Mouse (Mus musculus) mature B cell (primary cell): ENCODE measurements around the gene Tbc1d4.

Source experiments
- in situ Hi-C: fragments of 300-500 bp; cut with MboI; formaldehyde crosslinking; loops from 2 replicates; pipeline ENCODE4 v1.14.3; 2019

Gene Tbc1d4

DNA sequence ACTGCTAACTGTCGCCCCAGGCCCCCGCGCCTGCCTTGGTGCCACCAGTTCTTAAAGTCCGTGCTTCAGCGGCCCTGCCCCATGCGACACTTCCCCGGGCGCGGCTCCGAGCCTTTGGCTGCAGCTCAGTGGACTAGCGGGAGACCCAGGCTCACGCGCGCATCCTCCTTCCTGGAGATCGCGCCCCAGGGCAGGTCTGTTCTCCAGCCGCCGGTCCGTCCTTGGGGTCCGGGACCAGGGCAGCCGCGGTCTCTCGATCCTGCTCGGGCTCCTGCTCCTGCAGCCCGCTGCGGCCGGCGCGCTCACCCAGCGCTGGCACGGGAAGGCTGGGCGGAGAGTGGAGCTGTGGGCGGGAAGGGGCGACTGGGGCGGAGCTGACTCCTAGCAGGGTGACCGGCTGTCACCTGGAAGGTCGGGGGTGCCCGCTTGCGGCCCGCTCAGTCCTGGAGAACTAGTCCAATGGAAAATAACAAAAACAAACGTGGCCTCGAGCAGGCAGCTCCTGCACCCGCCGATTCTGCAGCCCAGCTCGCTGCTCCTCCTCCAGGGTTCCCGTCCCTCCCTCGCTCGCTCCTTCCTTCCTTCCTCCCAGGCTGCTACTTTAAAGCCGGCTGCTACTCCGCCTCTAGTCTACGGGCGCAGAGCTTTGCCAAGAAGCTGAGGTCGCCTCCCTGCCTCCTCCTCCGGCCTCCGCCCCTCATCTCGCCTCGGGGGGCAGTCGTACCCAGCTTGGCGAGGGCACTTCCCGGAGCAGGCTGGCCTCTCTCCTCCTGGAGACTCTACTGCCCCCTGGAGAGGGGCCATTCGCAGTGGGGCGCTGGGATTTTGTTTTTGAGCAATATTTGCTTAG is at the start of gene Tbc1d4:
Gene Tbc1d4 (minus strand): TSS at position 673 of the 850 bp plus-strand sequence.
- in situ Hi-C loops: no loop called here

DNA sequence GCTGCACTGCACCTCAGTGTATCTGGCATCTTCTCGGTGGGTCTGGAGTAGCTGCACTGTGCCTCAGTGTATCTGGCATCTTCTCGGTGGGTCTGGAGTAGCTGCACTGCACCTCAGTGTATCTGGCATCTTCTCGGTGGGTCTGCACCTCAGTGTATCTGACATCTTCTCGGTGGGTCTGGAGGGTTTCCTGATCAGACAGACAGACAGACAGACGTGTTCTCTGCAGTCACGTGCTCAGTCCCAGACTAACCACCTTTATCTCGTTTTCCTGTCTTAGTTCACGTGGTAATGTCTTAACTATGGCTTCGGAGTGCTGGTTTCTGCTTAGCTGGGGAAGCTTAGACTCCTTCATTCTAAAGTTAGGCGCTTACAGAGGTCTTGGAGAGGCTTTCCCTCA is 47.3 kb upstream of the Tbc1d4 start:
- in situ Hi-C loops: no loop called here

DNA sequence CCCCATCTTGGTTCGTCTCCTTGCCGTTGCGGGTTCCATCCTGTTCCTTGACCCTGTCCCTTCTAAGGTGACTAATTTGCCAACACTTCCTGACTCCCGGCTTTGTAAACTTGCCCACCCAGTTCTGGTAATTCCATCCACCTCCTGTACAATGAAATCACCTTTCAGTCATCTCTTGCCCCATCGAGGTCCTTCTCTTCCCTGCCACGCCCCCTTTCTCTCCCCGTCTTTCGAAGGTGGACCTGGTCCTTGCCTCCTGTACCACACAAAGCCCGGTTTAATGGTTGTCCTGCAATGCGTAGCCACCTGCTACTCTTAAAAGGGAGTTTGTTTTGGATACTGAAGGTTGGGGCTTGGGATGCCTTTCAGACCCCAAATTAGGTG is 45.5 kb upstream of the Tbc1d4 start:
- in situ Hi-C loops: no loop called here

DNA sequence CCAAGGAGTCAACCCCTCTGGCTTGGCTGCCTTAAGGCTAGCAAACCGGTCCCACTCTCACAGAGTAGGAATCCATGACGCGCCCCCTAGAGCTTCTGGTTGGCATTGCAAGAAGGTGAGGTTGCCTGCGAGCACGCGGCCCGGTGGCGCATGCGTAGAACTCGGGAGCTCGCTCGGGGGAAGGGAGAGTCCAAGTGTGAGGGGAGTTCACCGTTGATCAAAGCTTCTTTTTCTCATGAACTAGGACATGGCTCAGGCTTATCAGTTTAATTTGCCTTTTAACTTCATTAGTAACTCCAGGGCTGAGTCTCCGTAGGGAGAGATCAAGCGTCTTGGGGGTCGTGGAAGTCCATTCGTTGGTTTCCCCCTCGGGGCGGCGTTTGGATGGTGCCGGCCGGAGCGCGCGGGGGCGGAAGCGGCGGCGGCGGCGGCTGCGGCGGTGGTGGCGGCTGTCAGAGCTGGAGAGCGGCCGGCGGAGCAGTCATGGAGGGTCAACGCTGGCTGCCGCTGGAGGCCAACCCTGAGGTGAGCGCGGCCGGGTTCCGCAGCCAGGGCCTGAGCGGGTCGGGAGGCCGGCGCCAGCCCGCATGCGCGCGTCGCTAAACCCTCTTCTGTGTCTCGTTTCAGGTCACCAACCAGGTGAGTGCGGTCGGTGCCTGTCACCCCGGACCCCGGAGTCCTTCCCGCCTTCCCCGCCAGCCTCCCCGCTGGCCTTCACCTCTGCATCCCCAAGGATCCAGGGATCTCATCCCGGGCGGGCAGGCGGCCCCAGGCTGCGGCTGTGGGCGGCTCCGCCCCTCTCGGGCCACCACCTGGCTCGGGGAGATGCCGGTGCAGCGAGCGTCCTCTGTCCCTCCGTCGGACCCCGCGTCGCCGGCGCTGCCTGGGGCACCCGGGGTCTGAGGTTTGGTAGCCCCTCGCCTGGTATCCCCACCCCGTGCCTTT is 44.9 kb upstream of the Tbc1d4 start, which contains the start of gene Uchl3:
Gene Uchl3 (plus strand): TSS at position 387 of the 945 bp plus-strand sequence.
- in situ Hi-C loops: no loop called here

DNA sequence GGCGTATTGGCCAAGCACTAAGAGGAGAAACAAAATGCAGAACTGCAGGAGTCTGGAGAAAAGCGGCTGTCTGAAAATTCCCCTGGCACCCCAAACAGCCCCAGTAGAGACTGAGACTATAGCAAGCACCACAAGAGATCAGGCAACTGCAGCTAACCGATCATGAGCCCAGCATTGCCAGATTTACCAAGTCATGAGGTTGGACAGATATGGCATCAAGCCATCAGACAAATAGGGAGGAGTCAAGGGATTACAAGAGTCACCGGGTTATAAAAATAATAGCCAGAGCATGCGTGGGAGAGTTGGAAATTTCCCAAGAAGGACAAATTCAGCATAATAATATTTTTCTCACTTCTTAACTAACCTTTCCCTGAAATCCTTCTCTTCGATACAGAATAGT is 43.6 kb upstream of the Tbc1d4 start:
- in situ Hi-C loops: no loop called here

DNA sequence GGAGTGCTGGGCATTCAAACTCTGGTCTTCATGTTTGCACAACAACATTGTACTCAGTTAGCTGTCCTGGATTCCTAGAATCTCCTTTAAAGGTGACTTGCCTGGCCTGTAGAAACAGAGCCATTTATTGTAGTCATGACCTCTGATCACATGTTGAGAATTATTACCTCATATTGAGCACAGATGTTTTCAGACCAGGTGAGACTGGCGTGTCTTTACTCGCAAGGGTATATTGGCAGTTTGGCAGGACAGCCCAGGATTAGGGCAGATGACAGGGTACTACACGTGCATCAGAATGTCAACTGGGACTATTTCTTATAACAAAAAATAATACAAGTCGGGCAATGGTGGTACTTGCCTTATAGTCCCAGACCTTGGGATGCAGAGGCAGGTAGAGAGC is 41.6 kb upstream of the Tbc1d4 start:
- in situ Hi-C loops: no loop called here

DNA sequence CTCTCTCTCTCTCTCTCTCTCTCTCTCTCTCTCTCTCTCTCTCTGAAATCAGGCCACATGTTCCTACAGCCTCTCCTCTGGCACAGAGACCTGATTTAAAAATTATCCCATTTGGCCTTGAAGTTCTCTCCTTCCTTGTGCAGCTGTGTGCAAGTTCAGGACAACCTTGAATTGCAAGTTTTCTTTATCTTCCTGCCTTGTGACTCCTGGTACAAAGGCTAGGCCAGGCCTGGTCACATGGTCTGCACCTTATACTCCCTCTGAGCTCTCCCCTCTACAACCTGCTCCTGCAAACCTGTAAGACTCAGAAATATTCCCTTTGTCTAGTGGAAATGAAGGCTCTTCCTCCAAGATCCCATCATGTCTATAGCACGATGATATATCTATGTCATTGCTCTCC is 36.0 kb upstream of the Tbc1d4 start:
- in situ Hi-C loops: no loop called here

DNA sequence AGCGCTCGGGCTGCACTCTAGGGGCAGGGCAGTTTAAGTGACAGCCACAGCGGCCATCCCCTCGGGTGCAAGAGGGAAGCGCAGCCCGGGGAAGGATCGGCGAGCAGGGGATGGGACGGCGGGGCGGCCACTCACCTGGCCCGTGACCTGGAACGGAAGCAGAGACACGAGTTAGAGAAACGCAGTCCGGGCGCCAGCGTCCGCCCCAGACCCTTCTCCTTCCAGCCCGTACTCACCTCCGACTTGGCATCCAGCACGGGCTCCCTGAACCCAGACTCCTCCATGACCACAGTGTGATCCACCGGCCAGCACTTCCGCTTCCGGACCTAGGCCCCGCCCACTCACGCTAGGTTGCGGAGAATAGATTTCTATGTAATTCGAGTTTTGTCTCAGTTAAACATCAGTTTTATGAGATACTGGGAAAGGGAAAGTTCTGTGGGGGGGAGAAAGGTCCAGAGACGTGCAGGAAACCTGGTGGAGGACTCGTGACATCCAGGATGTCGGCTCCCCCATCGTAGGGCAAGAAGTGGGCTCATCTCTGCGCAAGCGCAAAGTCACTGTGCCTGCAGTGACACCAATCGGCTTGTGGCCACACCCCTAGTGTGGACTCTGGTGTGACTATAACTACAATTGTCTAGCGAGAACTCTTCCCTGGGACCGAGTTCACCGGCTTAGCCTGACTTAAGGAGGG is 31.3 kb upstream of the Tbc1d4 start, which contains the start of gene Commd6:
Gene Commd6 (minus strand): TSS at position 534 of the 691 bp plus-strand sequence.
- in situ Hi-C loops: no loop called here

DNA sequence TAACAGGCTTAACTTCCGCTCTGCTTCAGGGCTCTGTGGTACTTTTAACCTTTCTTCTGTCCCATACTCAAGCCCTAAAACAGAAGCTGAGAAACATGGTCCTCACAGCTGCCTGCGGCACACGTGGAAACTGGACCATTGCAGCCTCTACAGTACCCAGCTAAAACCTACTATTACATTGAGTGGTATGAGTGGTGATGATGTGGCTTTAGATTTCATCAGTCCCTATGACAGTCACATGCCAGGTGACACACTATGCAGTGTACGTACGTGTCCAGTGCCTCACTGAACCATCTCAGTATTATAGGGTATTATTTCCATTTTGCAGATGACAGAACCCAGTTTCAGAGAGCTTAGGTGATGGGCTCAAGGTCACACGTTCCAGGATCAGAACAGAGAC is 28.4 kb upstream of the Tbc1d4 start:
- in situ Hi-C loops: no loop called here

DNA sequence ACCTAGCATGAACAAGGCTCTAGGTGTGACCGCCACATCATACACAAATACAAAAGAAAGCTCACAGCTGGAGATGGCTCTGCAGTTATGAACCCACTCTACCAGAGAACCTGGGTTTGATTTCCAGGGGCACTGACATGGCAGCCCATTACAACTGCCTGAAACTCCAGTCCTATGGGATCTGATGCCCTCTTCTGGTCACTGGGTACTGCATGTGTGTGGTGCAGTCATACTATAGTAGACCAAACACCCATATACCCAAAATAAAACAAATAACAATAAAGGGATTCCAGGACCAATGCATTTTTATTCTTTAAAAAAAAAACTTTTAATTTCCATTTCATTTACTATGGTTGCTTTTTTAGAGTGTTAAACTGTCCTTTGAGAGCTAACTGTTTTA is 26.8 kb upstream of the Tbc1d4 start:
- in situ Hi-C loops: no loop called here

DNA sequence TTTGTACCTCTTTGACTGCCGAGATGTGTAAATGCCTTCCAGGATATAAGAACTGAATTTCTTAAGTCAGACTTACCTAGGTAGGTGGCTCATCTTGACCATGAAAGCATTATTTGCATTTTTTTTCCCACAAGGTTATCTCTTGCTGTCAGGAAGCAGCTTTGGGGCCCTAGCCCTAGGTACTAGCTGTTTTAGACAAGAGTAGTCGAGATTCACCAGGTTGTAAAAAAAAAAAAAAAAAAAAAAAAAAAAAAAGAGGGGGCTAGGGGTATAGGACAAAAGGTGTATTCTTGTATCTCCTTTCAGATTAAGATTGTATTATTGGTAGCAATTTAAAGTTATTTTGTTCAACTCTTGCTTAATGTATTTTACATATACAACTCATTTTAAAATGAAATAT is 21.6 kb upstream of the Tbc1d4 start:
- in situ Hi-C loops: no loop called here

DNA sequence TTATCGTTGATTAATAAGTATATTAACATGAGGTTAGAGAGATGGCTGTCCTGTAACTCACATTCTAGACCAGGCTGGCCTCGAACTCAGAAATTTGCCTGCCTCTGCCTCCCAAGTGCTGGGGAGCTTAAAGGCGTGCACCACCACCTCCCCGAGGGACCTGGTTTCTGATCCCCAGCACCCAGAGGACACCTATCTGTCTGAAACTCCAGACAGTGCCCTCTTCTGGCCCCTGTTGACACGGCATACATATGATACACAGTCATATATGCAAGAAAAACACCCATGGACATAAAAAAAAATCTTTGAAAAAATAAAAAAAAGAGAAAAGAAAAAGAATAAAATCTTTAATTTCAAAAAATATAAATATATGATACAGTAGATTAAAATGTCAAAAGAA is 8.7 kb upstream of the Tbc1d4 start:
- in situ Hi-C loops: no loop called here

DNA sequence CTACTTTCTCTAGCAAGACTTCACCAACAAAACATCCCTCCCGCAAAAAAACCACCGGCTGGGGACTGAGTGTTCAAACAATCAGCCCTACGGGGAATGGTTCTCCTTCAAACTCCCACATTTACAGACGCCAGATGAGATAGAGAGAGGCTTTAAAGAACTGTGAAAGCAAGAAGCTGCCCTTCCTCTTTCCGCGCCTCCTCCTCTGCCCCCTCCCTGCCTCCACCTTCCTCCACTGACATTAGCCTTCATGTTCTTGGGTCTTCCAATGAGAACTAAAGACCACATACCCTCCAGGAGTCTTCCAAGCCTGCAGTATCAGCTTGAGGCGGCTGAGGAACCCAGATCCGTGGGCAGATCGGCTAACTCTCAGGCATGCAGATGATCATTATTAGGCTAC is 7.2 kb upstream of the Tbc1d4 start:
- in situ Hi-C loops: no loop called here

DNA sequence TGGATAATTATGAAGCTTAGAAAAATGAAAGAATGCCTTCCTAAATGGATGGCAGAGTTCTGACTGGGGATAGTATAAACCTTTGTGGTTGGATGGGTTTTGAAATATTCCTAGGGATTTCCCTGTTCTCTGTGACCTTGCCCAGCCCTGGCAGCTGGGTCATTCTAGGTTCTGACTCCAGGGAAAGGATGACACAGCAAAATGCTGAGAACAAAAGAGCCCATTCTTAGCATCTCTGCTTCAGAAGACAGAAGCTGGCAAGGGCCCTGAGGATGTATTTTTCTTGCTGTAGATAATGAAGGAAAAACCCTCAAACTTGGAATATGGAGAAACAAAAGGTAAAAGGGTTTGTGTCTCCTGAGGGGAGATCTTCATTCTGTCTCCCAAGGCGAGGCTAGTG is 4.2 kb upstream of the Tbc1d4 start:
- in situ Hi-C loops: no loop called here

DNA sequence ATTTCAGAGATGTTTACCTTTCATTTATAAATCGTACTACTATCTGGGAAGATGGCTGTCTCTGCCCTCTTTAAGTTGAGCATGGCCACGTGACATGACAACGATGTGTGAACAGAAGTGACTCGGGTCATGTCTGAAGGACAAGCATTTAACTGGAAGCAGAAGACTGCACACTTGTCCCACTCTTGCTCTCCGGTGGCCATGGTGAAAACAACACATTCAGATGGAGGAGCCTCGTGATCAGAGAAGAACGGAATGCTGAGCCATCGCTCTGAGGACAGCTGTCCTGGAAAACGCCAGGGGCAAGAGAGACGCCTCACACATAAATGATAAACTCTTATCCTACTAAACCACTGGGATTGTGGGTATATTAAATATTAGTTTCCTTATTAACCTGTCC is 1.7 kb upstream of the Tbc1d4 start:
- in situ Hi-C loops: no loop called here

DNA sequence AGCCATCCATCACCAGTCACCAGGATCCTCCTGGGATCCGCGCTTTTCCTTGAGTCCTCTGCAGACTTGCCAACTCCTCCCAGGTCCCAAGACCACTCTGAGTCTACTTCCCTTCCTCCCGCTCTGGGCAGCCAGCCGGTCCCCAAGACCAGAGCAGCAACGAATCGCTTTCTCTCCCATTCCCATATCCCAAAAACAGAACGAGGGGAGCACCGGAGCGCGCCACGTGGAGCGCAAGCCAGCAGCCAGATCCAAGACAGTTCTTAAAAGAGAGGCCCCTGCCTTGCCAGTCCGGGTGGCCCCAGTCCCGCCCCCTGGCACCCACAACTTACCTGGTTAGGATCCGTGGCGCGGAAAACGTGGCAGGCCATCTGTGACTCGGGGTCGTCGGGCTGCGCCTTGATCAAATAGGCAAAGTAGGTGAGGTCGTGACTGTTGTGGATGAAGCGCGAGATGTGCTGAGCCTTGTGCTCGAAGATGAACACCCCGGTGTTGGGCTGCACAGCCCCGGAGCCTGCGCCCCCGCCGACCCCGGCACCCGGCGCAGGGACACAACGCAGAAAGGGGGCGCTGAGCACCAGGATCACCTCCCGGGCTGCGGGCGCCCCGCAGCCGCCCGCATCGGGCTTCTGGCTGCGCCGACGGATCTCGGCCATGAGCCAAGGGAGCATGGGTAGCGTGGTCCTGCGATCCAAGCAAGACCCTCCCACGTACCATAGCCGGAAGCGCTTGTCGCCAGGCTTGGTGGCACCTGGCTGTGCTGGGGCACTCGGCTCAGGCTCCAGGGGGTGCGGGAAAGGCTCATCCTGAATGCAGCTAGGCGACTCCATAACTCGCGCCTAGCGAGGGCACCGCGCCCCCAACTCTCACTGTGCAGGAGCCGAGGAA is 1.1 kb downstream of the Tbc1d4 start:
- in situ Hi-C loops: no loop called here

DNA sequence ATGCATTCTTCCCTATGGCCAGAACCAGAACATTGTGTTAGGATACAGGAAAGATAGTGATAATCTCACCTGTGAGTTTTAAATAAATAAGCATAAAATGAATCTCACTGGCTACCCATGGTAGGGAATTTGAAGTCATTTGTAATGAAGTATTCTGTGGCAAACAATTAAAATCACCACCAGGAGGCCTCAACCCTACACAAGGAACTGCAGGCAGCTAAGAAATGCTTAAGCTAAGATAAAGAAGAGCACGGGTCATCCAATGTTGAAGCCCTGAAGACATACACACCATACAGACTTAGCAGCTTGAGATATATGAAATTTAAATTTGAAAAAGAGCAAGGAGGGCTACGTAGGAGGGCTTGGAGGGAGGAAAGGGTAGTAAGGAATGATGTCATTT is 3.1 kb downstream of the Tbc1d4 start:
- in situ Hi-C loops: no loop called here

DNA sequence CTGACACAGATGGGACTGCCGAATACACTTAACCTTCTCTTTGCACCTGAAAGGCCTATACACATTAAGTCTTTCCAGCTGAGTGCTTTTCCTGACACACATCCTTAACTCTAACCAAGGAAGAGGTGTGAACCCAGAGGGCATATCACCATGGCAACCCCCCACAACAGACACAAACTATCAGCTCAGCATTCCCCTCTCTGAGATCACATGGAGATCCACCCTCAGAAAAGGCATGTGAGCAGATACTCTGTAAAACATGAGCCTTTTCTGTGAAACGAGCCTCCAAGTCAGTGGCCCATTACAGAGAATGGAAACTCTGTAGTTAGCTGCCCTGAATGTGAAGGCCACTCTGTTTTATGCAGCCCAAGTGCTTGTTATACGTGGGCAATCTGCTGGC is 6.1 kb downstream of the Tbc1d4 start:
- in situ Hi-C loops: no loop called here

DNA sequence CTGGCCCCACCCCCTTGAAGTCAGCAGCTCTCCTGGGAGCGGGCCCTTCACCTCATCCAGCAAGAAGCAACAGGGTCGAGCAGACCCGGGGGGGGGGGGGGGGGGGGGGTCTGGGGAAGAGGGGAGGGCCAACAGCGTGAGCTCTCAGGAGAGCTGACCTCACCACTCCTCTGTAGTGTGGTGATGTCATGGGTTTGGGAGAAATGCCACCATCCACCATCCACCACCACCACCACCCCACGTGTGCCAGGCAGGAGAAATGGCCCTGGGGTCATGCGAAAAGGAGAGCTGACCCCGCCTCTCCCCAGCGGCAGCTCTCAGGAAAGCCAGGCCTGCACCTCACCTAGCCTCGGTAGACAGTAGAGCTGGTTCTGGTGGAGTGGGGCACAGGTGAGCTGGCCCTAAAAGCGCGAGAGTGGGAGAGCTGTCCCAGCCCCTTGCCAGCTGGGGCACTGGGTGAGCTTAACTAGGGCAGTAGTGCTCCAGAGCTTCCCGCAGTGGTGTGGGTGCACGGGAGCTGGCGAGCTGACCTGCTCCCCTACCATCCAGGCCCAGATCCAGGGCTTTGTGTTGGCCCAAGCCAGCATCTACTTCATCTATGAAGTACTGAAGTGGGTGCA is 11.8 kb downstream of the Tbc1d4 start:
- in situ Hi-C loops: no loop called here

DNA sequence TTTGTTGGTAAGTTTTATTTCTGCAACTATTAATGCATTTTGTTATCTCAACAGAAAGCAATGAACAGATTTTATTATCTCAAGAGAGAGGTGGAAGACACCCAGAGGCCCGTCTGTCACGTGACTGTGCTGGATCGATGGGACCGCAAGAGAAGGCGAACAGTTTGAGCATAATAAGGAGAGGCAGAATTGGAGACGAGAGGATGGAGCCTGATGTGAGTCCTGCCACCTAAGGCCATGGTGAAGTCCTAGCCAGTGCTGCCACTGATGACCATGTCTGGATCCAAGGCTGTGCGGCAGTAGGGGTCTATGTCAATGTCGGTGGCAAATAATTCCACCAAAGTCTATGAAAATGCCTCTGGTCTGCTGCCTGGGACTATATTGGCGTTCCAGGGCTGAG is 12.3 kb downstream of the Tbc1d4 start:
- in situ Hi-C loops: no loop called here
